ENCODE assay signal across 13 mouse cellular contexts in the genomic region with DNA sequence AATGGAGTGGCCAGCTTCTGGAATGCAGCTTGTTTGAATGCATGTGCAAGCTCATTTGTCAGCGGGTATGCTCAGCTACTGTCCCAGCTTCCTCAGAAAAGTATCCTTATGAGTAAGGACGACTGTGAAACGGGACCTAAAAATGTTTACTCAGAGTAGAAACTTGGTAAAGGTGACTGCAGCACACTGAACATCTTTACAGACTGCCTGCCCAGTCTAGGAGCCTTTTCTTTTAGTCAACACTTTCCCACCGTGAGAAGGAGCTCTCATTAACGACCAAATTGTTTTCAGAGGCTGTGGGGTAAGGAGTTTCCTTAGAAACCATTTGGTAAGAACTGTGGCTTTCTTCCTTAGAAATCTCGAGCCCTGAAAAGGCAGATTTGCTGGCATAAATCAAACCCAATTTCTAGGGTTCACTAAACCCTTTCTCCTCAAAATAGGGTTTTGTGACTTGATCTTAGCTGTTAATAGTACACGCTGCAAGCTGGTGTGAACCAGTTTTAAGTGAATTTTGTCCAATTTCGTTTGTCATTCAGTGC. TPM values are rescaled to one million over a fixed set of nuclear protein-coding genes. Genes with fewer than 3 reads are reported as not detected.
DNase-seq lines count a peak whose midpoint lies in the region; ATAC-seq lines count a peak whose summit lies in the region.
"Had no signal": no experiment of that assay in that cellular context is flagged by ENCODE, and none has a peak within 500 bp of the region (broad histone marks: within the 10 kb centered on the region; RNA-seq: fewer than 3 reads in every experiment).

No protein-coding gene starts in this region.

- H3K9me3 ChIP-seq in forebrain, embryonic 14.5 days (replicated peaks; ENCODE audit: control insufficient read depth, low read length), result no peaks in the 10 kb centered on the region
- H3K9me3 ChIP-seq: limb, embryonic 12.5 days had no signal

- peak; percentile 88 for ATAC-seq in forebrain, embryonic 14.5 days
- no peak for ATAC-seq in granulocyte monocyte progenitor cell, adult 5-6 weeks (replicated peaks; ENCODE audit: poor library complexity, severe bottlenecking)
- ATAC-seq: activated CD4-positive, CD25-positive, alpha-beta regulatory T cell, adult 4 months had no signal

- H3K4me1 ChIP-seq in forebrain, embryonic 14.5 days (ENCODE audit: control insufficient read depth, insufficient read depth, low read length), result peaks cover 22% of the 10 kb centered on the region
- H3K4me1 ChIP-seq: limb, embryonic 12.5 days had no signal

- H3K9ac ChIP-seq in forebrain, embryonic 14.5 days (ENCODE audit: low read length), result no peak overlapping the region
- H3K9ac ChIP-seq: limb, embryonic 12.5 days had no signal

- H3K36me3 ChIP-seq in forebrain, embryonic 14.5 days (ENCODE audit: control insufficient read depth, insufficient read depth, low read length), result no peaks in the 10 kb centered on the region
- H3K36me3 ChIP-seq: limb, embryonic 12.5 days had no signal

- H3K27me3 ChIP-seq in forebrain, embryonic 14.5 days (replicated peaks; ENCODE audit: control insufficient read depth, insufficient read depth, low read length), result no peaks in the 10 kb centered on the region
- H3K27me3 ChIP-seq: limb, embryonic 12.5 days had no signal

- H3K4me3 ChIP-seq in forebrain, embryonic 14.5 days (ENCODE audit: low read depth, low read length), result no peak overlapping the region
- H3K4me3 ChIP-seq: limb, embryonic 12.5 days had no signal

- peak overlapping the region; percentile 18; the same call in 1 of the 2 replicates for H3K4me2 ChIP-seq in forebrain, embryonic 14.5 days (ENCODE audit: low read length)
- H3K4me2 ChIP-seq: limb, embryonic 12.5 days had no signal

- H3K27ac ChIP-seq in forebrain, embryonic 14.5 days (ENCODE audit: low read depth, low read length), result peak overlapping the region; percentile 60
- H3K27ac ChIP-seq: kidney, postnatal 0 days; limb, embryonic 12.5 days had no signal

- peak; percentile 36 for DNase-seq in retina, embryonic 14.5 days (ENCODE audit: low spot score)
- no peak for DNase-seq in retina, postnatal 1 day
- peak; percentile 89 for DNase-seq in forebrain, embryonic 14.5 days (ENCODE audit: low spot score)
- peak; percentile 40 for DNase-seq in mesoderm, embryonic 11.5 days (ENCODE audit: low read depth, low spot score)
- no peak for DNase-seq in adipocyte (ENCODE audit: low spot score)
- DNase-seq in thymus, postnatal 10 days (ENCODE audit: low spot score in 2 of 2), result no peak
- DNase-seq: lung, postnatal 14 days; spleen, adult 18-20 months; thymus, postnatal 14 days had no signal

- WGBS in forebrain, embryonic 14.5 days, result under 1% methylated on average over 8 of the region's 8 CpGs

RNA-seq across cellular contexts. Expression of gene Dph5, which starts 31.1 kb away (rescaled TPM):
- polyA plus RNA-seq in forebrain, embryonic 14.5 days (2014; fragmentation: Nextera tagmentation; extraction: Ambion mirVana), result 24.6 and 27.4 TPM in 2 replicates
- 30.6 and 36.2 TPM in 2 replicates for total RNA-seq in granulocyte monocyte progenitor cell, adult 5-6 weeks (2014; fragmentation: Nextera tagmentation)
- 50.4 and 58.8 TPM in 2 replicates for total RNA-seq in granulocyte monocyte progenitor cell, adult 5-6 weeks (2017)

Comparison
In these comparisons a context has a peak if more than half of its experiments do, and no peak if none do; other contexts are left out.
1. DNase-seq: peak in retina, embryonic 14.5 days (single experiment), forebrain, embryonic 14.5 days (single experiment) and mesoderm, embryonic 11.5 days (single experiment); none in retina, postnatal 1 day (single experiment), adipocyte (single experiment) and thymus, postnatal 10 days (0 of 2).